Mouse (Mus musculus) intestine, postnatal 0 days (tissue): ENCODE results near the gene Usp6nl. TPM values are rescaled to one million over a fixed set of nuclear protein-coding genes. Genes with fewer than 3 reads are reported as not detected.

Source experiments
- ATAC-seq: fragments of 200-750 bp; cut with Nextera tagmentation; 2 replicates; pipeline ENCODE4 v1.8.0; 2017; ENCODE audit warnings: mild to moderate bottlenecking, moderate TSS enrichment, moderate library complexity
- H3K27ac ChIP-seq: fragments of 300-500 bp; sonication (generic); 2 replicates; pipeline ENCODE4 v1.5.1; 2014; ENCODE audit warnings: mild to moderate bottlenecking, low read depth, low read length, moderate library complexity
- H3K27me3 ChIP-seq: fragments of 300-500 bp; sonication (generic); replicated peaks from 2 replicates; pipeline ENCODE4 v1.6.1; 2014; ENCODE audit warnings: low read length, mixed read lengths; ENCODE audit not compliant: control insufficient read depth, insufficient read depth
- H3K36me3 ChIP-seq: fragments of 300-500 bp; sonication (generic); 2 replicates; pipeline ENCODE4 v1.6.1; 2014; ENCODE audit warnings: mild to moderate bottlenecking, moderate library complexity; ENCODE audit not compliant: control insufficient read depth, insufficient read depth
- H3K4me1 ChIP-seq: fragments of 300-500 bp; sonication (generic); replicated peaks from 2 replicates; pipeline ENCODE4 v1.6.1; 2014; ENCODE audit warnings: antibody characterized with exemption, low read length, mixed read lengths; ENCODE audit not compliant: control insufficient read depth, insufficient read depth
- H3K4me2 ChIP-seq: fragments of 300-500 bp; sonication (generic); replicated peaks from 2 replicates; pipeline ENCODE4 v1.6.1; 2014; ENCODE audit warnings: low read depth, mild to moderate bottlenecking, moderate library complexity
- H3K4me3 ChIP-seq: fragments of 300-500 bp; sonication (generic); 2 replicates; pipeline ENCODE4 v1.5.1; 2014; ENCODE audit warnings: low read depth, low read length
- H3K9ac ChIP-seq: fragments of 300-500 bp; sonication (generic); 2 replicates; pipeline ENCODE4 v1.6.1; 2014; ENCODE audit warnings: mild to moderate bottlenecking, low read depth, low read length
- H3K9me3 ChIP-seq: fragments of 300-500 bp; sonication (generic); 2 replicates; pipeline ENCODE4 v1.6.1; 2016; ENCODE audit warnings: mixed run types; ENCODE audit not compliant: control insufficient read depth
- CTCF ChIP-seq: sonication (generic); IDR thresholded peaks from 2 replicates; pipeline ENCODE4 v1.5.1; 2016; ENCODE audit warnings: low read depth, mild to moderate bottlenecking, control low read depth, antibody characterized with exemption, moderate library complexity
- WGBS: fragments of 180-500 bp; shearing (Covaris S2); extraction: QIAGEN DNeasy Blood & Tissue Kit; methylation state at CpG from one replicate; pipeline ENCODE4 v1.1.7; 2014; 5-methylcytosine and 5-hydroxymethylcytosine counted together
- polyA plus RNA-seq: library from polyadenylated mRNA; unstranded; fragments of >200 nt; fragmentation: Nextera tagmentation; extraction: Ambion mirVana; gene quantifications from 2 replicates; pipeline ENCODE4 v1.2.1, GENCODE M21; 2015

The Usp6nl gene
- polyA plus RNA-seq, 1 experiment from 2014 or later: 6.8 TPM

DNA sequence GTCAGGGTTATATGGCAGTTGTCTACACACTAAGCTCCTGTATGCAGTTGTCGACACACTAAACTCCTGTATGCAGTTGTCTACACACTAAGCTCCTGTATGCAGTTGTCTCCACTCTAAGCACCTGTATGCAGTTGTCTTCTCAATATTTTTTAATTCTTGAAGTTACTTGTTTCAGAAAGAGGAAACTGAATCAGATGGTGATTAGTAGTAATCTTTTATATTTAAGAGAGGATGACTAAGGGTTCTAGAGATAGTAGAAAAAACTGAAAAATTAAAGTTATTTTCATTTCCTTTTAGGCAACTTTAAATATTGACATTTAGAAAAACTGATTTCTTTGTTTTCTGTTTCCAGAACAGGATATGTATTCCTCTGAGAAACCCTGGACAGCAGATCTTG is 13.5 kb downstream of the Usp6nl start:
- ATAC-seq: no peak
- Histone ChIP-seq H3K27ac (no peak overlapping the region), H3K4me1 (peaks cover 23% of the 10 kb centered on the region), H3K9ac (no peak overlapping the region), H3K4me2 (no peak overlapping the region), H3K27me3 (no peaks in the 10 kb centered on the region), H3K4me3 (no peak overlapping the region), H3K36me3 (no peaks in the 10 kb centered on the region), H3K9me3 (no peaks in the 10 kb centered on the region)
- TF ChIP-seq CTCF: no peak
- 71% methylated on average over 1 of the region's 1 CpGs for WGBS

DNA sequence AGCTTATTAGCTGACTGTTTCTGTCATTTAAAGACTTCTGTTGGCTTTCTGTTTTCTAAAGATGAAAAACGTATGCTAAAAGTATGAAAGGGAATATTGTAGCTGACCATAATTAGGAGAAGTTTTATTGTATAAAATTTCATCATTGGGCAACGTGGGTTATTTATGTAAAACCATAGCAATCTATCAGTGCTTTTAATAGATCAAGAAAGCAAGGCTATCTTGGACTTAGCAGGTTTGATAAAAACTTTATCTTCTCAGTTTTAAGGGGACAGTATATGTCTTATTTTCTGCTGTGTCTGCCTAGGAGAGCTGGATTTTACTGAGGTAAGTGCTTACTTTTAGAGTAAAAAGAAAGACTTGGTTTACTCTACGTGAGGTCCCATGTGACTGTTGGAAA is 14.2 kb downstream of the Usp6nl start:
- no peaks in the 10 kb centered on the region for H3K36me3 ChIP-seq
- no peak overlapping the region for H3K4me3 ChIP-seq
- 68% methylated on average over 3 of the region's 3 CpGs for WGBS
- no peaks in the 10 kb centered on the region for H3K27me3 ChIP-seq
- peaks cover 20% of the 10 kb centered on the region for H3K4me1 ChIP-seq
- H3K9me3 ChIP-seq: no peaks in the 10 kb centered on the region
- H3K9ac ChIP-seq: no peak overlapping the region
- no peak overlapping the region for H3K27ac ChIP-seq
- TF ChIP-seq CTCF: no peak
- no peak overlapping the region for H3K4me2 ChIP-seq
- ATAC-seq: no peak

DNA sequence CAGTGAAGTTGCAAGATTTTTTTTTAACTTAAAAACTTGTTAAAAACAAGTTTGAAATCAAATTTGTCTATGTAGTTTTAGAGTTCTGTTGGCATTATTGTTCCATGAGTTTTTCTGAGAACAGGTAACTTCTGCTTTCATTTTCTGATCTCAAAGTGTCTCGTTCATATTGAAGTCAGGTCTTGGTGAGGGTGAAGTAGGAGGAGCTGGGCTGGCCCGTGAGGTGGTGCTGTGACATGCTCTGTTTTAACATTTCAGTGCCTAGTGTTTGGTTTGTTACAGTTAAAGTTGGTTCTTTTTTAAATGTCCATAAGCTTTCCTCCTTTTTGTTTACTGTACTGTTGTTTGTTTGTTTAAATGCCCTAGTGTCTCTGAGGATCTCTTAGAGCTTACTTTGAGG is 15.0 kb downstream of the Usp6nl start:
- Histone ChIP-seq H3K9me3 (no peaks in the 10 kb centered on the region), H3K4me3 (no peak overlapping the region), H3K27me3 (no peaks in the 10 kb centered on the region), H3K4me1 (peaks cover 16% of the 10 kb centered on the region), H3K27ac (no peak overlapping the region), H3K9ac (no peak overlapping the region), H3K36me3 (no peaks in the 10 kb centered on the region), H3K4me2 (no peak overlapping the region)
- WGBS: 56% methylated on average over 2 of the region's 2 CpGs
- no peak for TF ChIP-seq CTCF
- ATAC-seq: no peak

DNA sequence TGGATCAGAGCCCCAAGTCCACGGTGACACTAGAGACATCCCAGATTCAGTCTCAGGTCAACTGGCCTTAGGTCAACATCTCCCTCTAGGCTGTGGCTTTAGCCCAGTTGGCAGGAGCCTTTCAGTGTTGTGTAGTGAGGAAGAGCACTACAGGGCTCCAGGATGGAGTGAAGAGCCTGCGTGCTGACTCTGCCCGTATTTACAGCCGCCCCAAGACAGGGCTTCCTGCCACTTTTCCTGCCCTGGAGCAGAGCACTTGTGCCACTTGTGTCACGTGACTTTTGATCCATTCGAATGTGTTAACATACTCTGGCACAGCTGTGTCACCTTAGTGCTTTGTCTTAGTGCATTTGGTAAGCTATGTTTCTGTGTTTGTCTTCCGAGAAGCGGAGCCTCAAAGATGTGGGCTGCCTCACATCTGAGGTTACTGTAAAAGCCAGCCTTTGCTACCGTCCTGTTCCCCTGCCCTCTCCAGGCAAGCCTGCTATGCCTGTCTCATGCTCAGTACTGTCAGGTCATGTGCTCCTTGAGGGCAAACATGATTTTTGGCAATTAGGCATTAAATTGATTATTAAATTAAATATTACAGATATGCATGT is 15.7 kb downstream of the Usp6nl start:
- no peak for ATAC-seq
- Histone ChIP-seq H3K27me3 (no peaks in the 10 kb centered on the region), H3K4me3 (no peak overlapping the region), H3K36me3 (no peaks in the 10 kb centered on the region), H3K9ac (no peak overlapping the region), H3K4me1 (peaks cover 16% of the 10 kb centered on the region), H3K4me2 (no peak overlapping the region), H3K9me3 (no peaks in the 10 kb centered on the region), H3K27ac (no peak overlapping the region)
- 77% methylated on average over 9 of the region's 9 CpGs for WGBS
- TF ChIP-seq CTCF: no peak

DNA sequence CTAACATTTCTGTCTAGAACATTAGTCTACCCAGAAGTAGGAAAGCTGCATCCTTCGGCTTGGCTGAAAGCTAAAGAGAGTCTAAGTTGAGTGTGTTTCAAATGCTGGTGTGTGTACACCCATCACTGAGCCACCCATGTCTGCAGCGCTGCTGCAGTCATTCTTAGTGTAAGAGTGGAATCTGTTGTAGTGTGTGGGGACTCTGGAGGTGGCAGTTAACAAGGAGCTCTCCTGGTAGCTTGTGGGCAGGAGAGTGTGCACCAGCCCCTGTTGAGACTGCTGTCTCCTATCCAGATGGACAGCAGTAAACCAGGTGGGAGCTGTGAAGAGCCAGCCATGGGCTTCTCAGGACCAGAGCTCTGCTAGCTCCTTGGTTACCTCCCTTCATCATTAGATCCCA is 18.0 kb downstream of the Usp6nl start:
- TF ChIP-seq CTCF: no peak
- H3K27ac ChIP-seq: no peak overlapping the region
- no peak overlapping the region for H3K4me2 ChIP-seq
- no peak for ATAC-seq
- no peaks in the 10 kb centered on the region for H3K36me3 ChIP-seq
- H3K4me1 ChIP-seq: 0 out of 2 replicates have a peak, but pooled peaks cover 2% of the 10 kb centered on the region
- no peaks in the 10 kb centered on the region for H3K27me3 ChIP-seq
- no peaks in the 10 kb centered on the region for H3K9me3 ChIP-seq
- WGBS: 90% methylated on average over 2 of the region's 2 CpGs
- H3K4me3 ChIP-seq: no peak overlapping the region
- no peak overlapping the region for H3K9ac ChIP-seq

DNA sequence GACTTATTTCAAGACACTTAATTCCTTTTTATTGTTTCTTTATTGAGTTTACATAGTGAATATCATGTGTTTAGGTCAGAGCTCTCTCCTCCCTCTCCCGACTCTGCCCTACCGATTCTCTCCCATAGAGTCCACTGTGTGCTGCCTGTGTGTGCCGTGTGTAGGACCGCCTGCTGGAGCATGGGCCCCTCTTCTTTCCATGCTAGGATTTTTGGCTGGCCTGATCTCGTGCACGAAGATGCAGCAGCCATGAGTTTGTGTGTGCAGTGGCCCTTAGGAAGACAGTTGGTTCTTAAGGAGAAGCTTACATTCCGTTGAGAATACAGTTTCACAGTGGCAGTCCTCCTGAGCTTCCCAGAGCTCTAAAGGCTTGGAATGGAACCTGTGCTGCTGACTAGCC is 19.0 kb downstream of the Usp6nl start:
- Histone ChIP-seq H3K4me3 (no peak overlapping the region), H3K27ac (no peak overlapping the region), H3K9ac (no peak overlapping the region), H3K9me3 (no peaks in the 10 kb centered on the region), H3K27me3 (no peaks in the 10 kb centered on the region), H3K4me2 (no peak overlapping the region), H3K36me3 (no peaks in the 10 kb centered on the region), H3K4me1 (0 out of 2 replicates have a peak, but pooled peaks cover 2% of the 10 kb centered on the region)
- TF ChIP-seq CTCF: peak; percentile 27; the same call in 1 of the 2 replicates
- WGBS: 56% methylated on average over 7 of the region's 7 CpGs
- ATAC-seq: no peak
